Mouse (Mus musculus): Measurements from ENCODE around the gene Cdkn1b.
A peak's percentile ranks its signal among the peaks of the same experiment; 100 is the strongest.

The Cdkn1b gene

GRCm38 (mm10) chr6:134903368-134903767, 16.8 kb upstream of the Cdkn1b start:
- no peak for DNase-seq (ENCODE audit: low read depth, low spot score)

- no peak for DNase-seq (ENCODE audit: low read depth, low spot score)
Measured at GRCm38 (mm10) chr6:134903891-134904884, 16.0 kb upstream of the Cdkn1b start.

GRCm38 (mm10) chr6:134905811-134906210, 14.4 kb upstream of the Cdkn1b start:
- no peak for DNase-seq (ENCODE audit: low read depth, low spot score)

GRCm38 (mm10) chr6:134914523-134914922, 5.7 kb upstream of the Cdkn1b start:
- no peak for DNase-seq (ENCODE audit: low read depth, low spot score)

- DNase-seq (ENCODE audit: low read depth, low spot score): no peak
Measured at GRCm38 (mm10) chr6:134916641-134917040, 3.6 kb upstream of the Cdkn1b start.

- no peak for DNase-seq (ENCODE audit: low read depth, low spot score)
Measured at GRCm38 (mm10) chr6:134917087-134917486, 3.1 kb upstream of the Cdkn1b start.

GRCm38 (mm10) chr6:134918769-134919168, 1.4 kb upstream of the Cdkn1b start:
- no peak for DNase-seq (ENCODE audit: low read depth, low spot score)

- DNase-seq (ENCODE audit: low read depth, low spot score): no peak
Measured at GRCm38 (mm10) chr6:134919511-134920189, 551 bp upstream of the Cdkn1b start.

GRCm38 (mm10) chr6:134921014-134921694, 953 bp downstream of the Cdkn1b start:
- DNase-seq (ENCODE audit: low read depth, low spot score): no peak

GRCm38 (mm10) chr6:134921695-134922510, 1.7 kb downstream of the Cdkn1b start:
- no peak for DNase-seq (ENCODE audit: low read depth, low spot score)

- DNase-seq (ENCODE audit: low read depth, low spot score): no peak
Measured at GRCm38 (mm10) chr6:134922511-134923195, 2.5 kb downstream of the Cdkn1b start.

- no peak for DNase-seq (ENCODE audit: low read depth, low spot score)
Measured at GRCm38 (mm10) chr6:134923670-134924069, 3.5 kb downstream of the Cdkn1b start.

GRCm38 (mm10) chr6:134924262-134924661, 4.1 kb downstream of the Cdkn1b start:
- DNase-seq (ENCODE audit: low read depth, low spot score): no peak

- no peak for DNase-seq (ENCODE audit: low read depth, low spot score)
Measured at GRCm38 (mm10) chr6:134925673-134926337, 5.6 kb downstream of the Cdkn1b start.

- no peak for DNase-seq (ENCODE audit: low read depth, low spot score)
Measured at GRCm38 (mm10) chr6:134926338-134926705, 6.1 kb downstream of the Cdkn1b start.

GRCm38 (mm10) chr6:134926803-134927594, 6.8 kb downstream of the Cdkn1b start:
- no peak for DNase-seq (ENCODE audit: low read depth, low spot score)

- DNase-seq (ENCODE audit: low read depth, low spot score): no peak
Measured at GRCm38 (mm10) chr6:134927595-134928095, 7.4 kb downstream of the Cdkn1b start.

- peak; percentile 92 for DNase-seq (ENCODE audit: low read depth, low spot score)
Measured at GRCm38 (mm10) chr6:134928096-134928888, 8.1 kb downstream of the Cdkn1b start.

Measured in embryo, embryonic 11.5 days (tissue).